Mouse (Mus musculus) midbrain, embryonic 10.5 days (tissue): ENCODE measurements around the gene Guk1. TPM values are rescaled to one million over a fixed set of nuclear protein-coding genes. Genes with fewer than 3 reads are reported as not detected.

ENCODE experiments used
- DNase-seq: peaks from one replicate; pipeline ENCODE4 v3.0.0-alpha.2; 2017; ENCODE audit warnings: low spot score
- H3K27ac ChIP-seq: fragments of 300-500 bp; sonication (generic); replicated peaks from 2 replicates; pipeline ENCODE4 v1.5.1; 2016; ENCODE audit warnings: mild to moderate bottlenecking
- H3K27me3 ChIP-seq: fragments of 300-500 bp; sonication (generic); 2 replicates; pipeline ENCODE4 v1.6.1; 2016; ENCODE audit warnings: low read depth, mild to moderate bottlenecking; ENCODE audit not compliant: poor library complexity, severe bottlenecking
- H3K36me3 ChIP-seq: fragments of 300-500 bp; sonication (generic); 2 replicates; pipeline ENCODE4 v1.6.1; 2016; ENCODE audit warnings: mild to moderate bottlenecking, moderate library complexity
- H3K4me1 ChIP-seq: fragments of 300-500 bp; sonication (generic); 2 replicates; pipeline ENCODE4 v1.6.1; 2016
- H3K4me3 ChIP-seq: fragments of 300-500 bp; sonication (generic); 2 replicates; pipeline ENCODE4 v1.5.1; 2016; ENCODE audit warnings: mild to moderate bottlenecking, moderate library complexity
- H3K9me3 ChIP-seq: fragments of 300-500 bp; sonication (generic); replicated peaks from 2 replicates; pipeline ENCODE4 v1.6.1; 2016; ENCODE audit warnings: mild to moderate bottlenecking
- WGBS: fragments of 180-500 bp; shearing (Covaris S2); methylation state at CpG from one replicate; pipeline ENCODE4 v1.1.7; 2016; 5-methylcytosine and 5-hydroxymethylcytosine counted together
- polyA plus RNA-seq: library from polyadenylated mRNA; unstranded; fragments of >200 nt; fragmentation: Nextera tagmentation; extraction: Ambion mirVana; gene quantifications from 2 replicates; pipeline ENCODE4 v1.2.1, GENCODE M21; 2016

The Guk1 gene
- polyA plus RNA-seq, result 98.5 and 115 TPM in 2 replicates

- no peak for DNase-seq
- no peaks in the 10 kb centered on the region for H3K9me3 ChIP-seq
- WGBS, result 6% methylated on average over 16 of the region's 16 CpGs
- H3K4me3 ChIP-seq, result peak within 1 kb of the TSS; percentile 76
- H3K27me3 ChIP-seq, result no peaks in the 10 kb centered on the region; the same call in 1 of the 2 replicates
- H3K36me3 ChIP-seq, result peaks cover 3% of the 10 kb centered on the region; the same call in 1 of the 2 replicates
- H3K4me1 ChIP-seq, result peaks cover 17% of the 10 kb centered on the region
- peak within 1 kb of the TSS; percentile 85 for H3K27ac ChIP-seq
These were observed at the start of gene Guk1 for GRCm38 (mm10) chr11:59192059-59192386. TSS of gene Guk1 (minus strand) at chr11:59192212.

GRCm38 (mm10) chr11:59239796-59240195 lies 47.8 kb upstream of the Guk1 start:
- no peak for DNase-seq
- H3K36me3 ChIP-seq, result no peaks in the 10 kb centered on the region
- peak overlapping the region; percentile 62; the same call in 1 of the 2 replicates for H3K27ac ChIP-seq
- peaks cover 34% of the 10 kb centered on the region for H3K4me1 ChIP-seq
- no peak overlapping the region for H3K4me3 ChIP-seq
- H3K27me3 ChIP-seq, result peaks cover 63% of the 10 kb centered on the region
- no peaks in the 10 kb centered on the region for H3K9me3 ChIP-seq
- WGBS, result 76% methylated on average over 4 of the region's 4 CpGs

- Histone ChIP-seq H3K27me3 (peaks cover 62% of the 10 kb centered on the region), H3K4me3 (no peak overlapping the region), H3K27ac (0 out of 2 replicates have a peak overlapping the region, but pooled peaks have one; percentile 11), H3K36me3 (no peaks in the 10 kb centered on the region), H3K4me1 (peaks cover 34% of the 10 kb centered on the region), H3K9me3 (no peaks in the 10 kb centered on the region)
- WGBS, result 57% methylated on average over 4 of the region's 4 CpGs
- DNase-seq, result no peak
These were observed 47.4 kb upstream of the Guk1 start for GRCm38 (mm10) chr11:59239428-59239785.

- 0 out of 2 replicates have a peak overlapping the region, but pooled peaks have one; percentile 11 for H3K27ac ChIP-seq
- H3K27me3 ChIP-seq, result peaks cover 60% of the 10 kb centered on the region
These were observed 46.8 kb upstream of the Guk1 start for GRCm38 (mm10) chr11:59238525-59239427.

GRCm38 (mm10) chr11:59232797-59233196 lies 40.8 kb upstream of the Guk1 start:
- DNase-seq, result no peak
- Histone ChIP-seq H3K27me3 (peaks cover 11% of the 10 kb centered on the region), H3K27ac (no peak overlapping the region), H3K9me3 (no peaks in the 10 kb centered on the region), H3K4me1 (peaks cover 18% of the 10 kb centered on the region), H3K4me3 (no peak overlapping the region), H3K36me3 (no peaks in the 10 kb centered on the region)
- 78% methylated on average over 2 of the region's 2 CpGs for WGBS

More at GRCm38 (mm10) chr11:59238525-59239427, 46.8 kb upstream of the Guk1 start:
- H3K4me3 ChIP-seq, result 0 out of 2 replicates have a peak overlapping the region, but pooled peaks have one; percentile 9
- WGBS, result 5% methylated on average over 15 of the region's 15 CpGs
- no peaks in the 10 kb centered on the region for H3K36me3 ChIP-seq
- DNase-seq, result peak; percentile 73
- no peaks in the 10 kb centered on the region for H3K9me3 ChIP-seq
- H3K4me1 ChIP-seq, result peaks cover 34% of the 10 kb centered on the region

- no peaks in the 10 kb centered on the region; the same call in 1 of the 2 replicates for H3K27me3 ChIP-seq
- H3K27ac ChIP-seq, result no peak overlapping the region
- H3K9me3 ChIP-seq, result no peaks in the 10 kb centered on the region
- peak; percentile 73 for DNase-seq
- H3K4me3 ChIP-seq, result 0 out of 2 replicates have a peak overlapping the region, but pooled peaks have one; percentile 9
- 15% methylated on average over 7 of the region's 7 CpGs for WGBS
- H3K36me3 ChIP-seq, result no peaks in the 10 kb centered on the region
- H3K4me1 ChIP-seq, result peaks cover 33% of the 10 kb centered on the region
These were observed 38.2 kb upstream of the Guk1 start for GRCm38 (mm10) chr11:59230144-59230760.

- 5% methylated on average over 56 of the region's 59 CpGs for WGBS
- Histone ChIP-seq H3K36me3 (peaks cover 12% of the 10 kb centered on the region), H3K27me3 (no peaks in the 10 kb centered on the region; the same call in 1 of the 2 replicates), H3K4me3 (peak within 1 kb of the TSS; percentile 88), H3K27ac (peak within 1 kb of the TSS; percentile 98), H3K4me1 (peaks cover 50% of the 10 kb centered on the region), H3K9me3 (no peaks in the 10 kb centered on the region)
- DNase-seq, result peak; percentile 95
These were observed 36.3 kb upstream of the Guk1 start, which contains the start of gene Arf1 for GRCm38 (mm10) chr11:59228122-59228953. TSS of gene Arf1 (minus strand) at chr11:59228270.

GRCm38 (mm10) chr11:59227604-59228121 lies 35.7 kb upstream of the Guk1 start:
- under 1% methylated on average over 51 of the region's 51 CpGs for WGBS
- H3K27me3 ChIP-seq, result no peaks in the 10 kb centered on the region
- peaks cover 52% of the 10 kb centered on the region for H3K4me1 ChIP-seq
- peak overlapping the region; percentile 88 for H3K4me3 ChIP-seq
- H3K36me3 ChIP-seq, result peaks cover 18% of the 10 kb centered on the region
- no peak for DNase-seq
- peak overlapping the region; percentile 98 for H3K27ac ChIP-seq
- H3K9me3 ChIP-seq, result no peaks in the 10 kb centered on the region

- peak overlapping the region; percentile 98 for H3K27ac ChIP-seq
- 9% methylated on average over 21 of the region's 21 CpGs for WGBS
- H3K4me1 ChIP-seq, result peaks cover 52% of the 10 kb centered on the region
- H3K9me3 ChIP-seq, result no peaks in the 10 kb centered on the region
- peak overlapping the region; percentile 88 for H3K4me3 ChIP-seq
- peaks cover 25% of the 10 kb centered on the region for H3K36me3 ChIP-seq
- H3K27me3 ChIP-seq, result no peaks in the 10 kb centered on the region
- DNase-seq, result no peak
These were observed 35.0 kb upstream of the Guk1 start for GRCm38 (mm10) chr11:59226787-59227603.

GRCm38 (mm10) chr11:59226251-59226650 lies 34.2 kb upstream of the Guk1 start:
- no peaks in the 10 kb centered on the region for H3K27me3 ChIP-seq
- H3K36me3 ChIP-seq, result peaks cover 30% of the 10 kb centered on the region
- no peak for DNase-seq
- H3K27ac ChIP-seq, result no peak overlapping the region
- peaks cover 52% of the 10 kb centered on the region for H3K4me1 ChIP-seq
- peak overlapping the region; percentile 88 for H3K4me3 ChIP-seq
- H3K9me3 ChIP-seq, result no peaks in the 10 kb centered on the region
- WGBS, result 72% methylated on average over 3 of the region's 3 CpGs

- WGBS, result 85% methylated on average over 2 of the region's 2 CpGs
- Histone ChIP-seq H3K4me1 (peaks cover 49% of the 10 kb centered on the region), H3K36me3 (peaks cover 41% of the 10 kb centered on the region), H3K27me3 (no peaks in the 10 kb centered on the region), H3K4me3 (no peak overlapping the region), H3K27ac (no peak overlapping the region), H3K9me3 (no peaks in the 10 kb centered on the region)
- no peak for DNase-seq
These were observed 33.2 kb upstream of the Guk1 start for GRCm38 (mm10) chr11:59225167-59225566.
